Comparison of ENCODE assay signal across 8 mouse cellular contexts in the genomic region with DNA sequence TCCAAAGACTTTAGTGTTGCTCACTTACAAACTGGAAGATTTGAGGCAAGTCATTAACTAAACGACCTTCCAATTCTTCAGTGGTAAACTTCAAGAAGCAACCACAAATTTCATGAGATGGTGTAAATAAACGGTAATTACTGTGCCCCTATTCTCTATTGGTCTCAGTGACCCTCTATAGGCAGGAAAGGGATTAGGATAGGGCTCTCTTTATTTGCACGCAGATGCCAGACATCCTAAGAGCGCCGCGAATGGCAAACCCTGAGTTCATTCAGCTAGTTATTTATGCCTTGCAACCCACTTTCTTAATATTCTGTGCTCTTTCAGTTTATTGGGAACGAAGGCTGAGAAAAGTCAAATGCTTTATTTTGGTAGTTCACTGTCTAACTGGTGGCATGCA. TPM values are rescaled to one million over a fixed set of nuclear protein-coding genes. Genes with fewer than 3 reads are reported as not detected.
DNase-seq lines count a peak whose midpoint lies in the region; ATAC-seq and TF ChIP-seq lines count a peak whose summit lies in the region.

No protein-coding gene starts in this region.

- peak overlapping the region; percentile 72 for H3K4me2 ChIP-seq in hindbrain, postnatal 0 days (ENCODE audit: low read depth, low read length)
- peak overlapping the region; percentile 62 for H3K4me2 ChIP-seq in neural tube, embryonic 12.5 days (replicated peaks)

- no peak for ATAC-seq in hindbrain, postnatal 0 days
- ATAC-seq in neural tube, embryonic 12.5 days (ENCODE audit: low FRiP score, low read depth), result no peak

- WGBS in hindbrain, postnatal 0 days, result 2% methylated on average over 7 of the region's 7 CpGs
- 1% methylated on average over 7 of the region's 7 CpGs for WGBS in neural tube, embryonic 12.5 days

- DNase-seq in layer of hippocampus, adult 2 months (ENCODE audit: low spot score in 2 of 2), result no peak
- DNase-seq in layer of hippocampus, adult 18-20 months (ENCODE audit: low spot score in 2 of 2), result no peak
- DNase-seq in c-Kit-positive CD71-positive TER-119-positive erythroid progenitor cells, embryonic 14.5 days (ENCODE audit: low spot score), result peak; percentile 19
- DNase-seq in hindbrain, postnatal 0 days (ENCODE audit: low spot score), result peak; percentile 25
- DNase-seq in cerebellum, postnatal 25 days, result no peak
- DNase-seq in adrenal gland, postnatal 4 days (ENCODE audit: low spot score in 2 of 2), result no peak
- no peak for DNase-seq in kidney, postnatal 10 days

- H3K4me1 ChIP-seq in hindbrain, postnatal 0 days (ENCODE audit: insufficient read depth, low read length), result peaks cover 4% of the 10 kb centered on the region; the same call in 1 of the 2 replicates
- peaks cover 8% of the 10 kb centered on the region for H3K4me1 ChIP-seq in neural tube, embryonic 12.5 days

- H3K9ac ChIP-seq in hindbrain, postnatal 0 days (replicated peaks; ENCODE audit: low read length), result peak overlapping the region; percentile 84
- peak overlapping the region; percentile 76 for H3K9ac ChIP-seq in neural tube, embryonic 12.5 days

- H3K27ac ChIP-seq in layer of hippocampus, adult 2 months, result peak overlapping the region; percentile 95
- H3K27ac ChIP-seq in hindbrain, postnatal 0 days, result peak overlapping the region; percentile 89
- no peak overlapping the region for H3K27ac ChIP-seq in neural tube, embryonic 12.5 days

- H3K9me3 ChIP-seq in hindbrain, postnatal 0 days (ENCODE audit: low read length), result no peaks in the 10 kb centered on the region
- H3K9me3 ChIP-seq in neural tube, embryonic 12.5 days, result no peaks in the 10 kb centered on the region

- H3K36me3 ChIP-seq in hindbrain, postnatal 0 days (ENCODE audit: insufficient read depth, low read length), result no peaks in the 10 kb centered on the region; the same call in 1 of the 2 replicates
- peaks cover 13% of the 10 kb centered on the region for H3K36me3 ChIP-seq in neural tube, embryonic 12.5 days

- H3K4me3 ChIP-seq in layer of hippocampus, adult 2 months, result peak overlapping the region; percentile 75
- H3K4me3 ChIP-seq in hindbrain, postnatal 0 days (ENCODE audit: low read length), result peak overlapping the region; percentile 89
- peak overlapping the region; percentile 73 for H3K4me3 ChIP-seq in neural tube, embryonic 12.5 days

- TF ChIP-seq CTCF in layer of hippocampus, adult 2 months (conservative IDR thresholded peaks at IDR 0.05), result 0 out of 2 replicates have a peak, but pooled peaks have one; percentile 5
- no peak for TF ChIP-seq CTCF in hindbrain, postnatal 0 days (IDR thresholded peaks at IDR 0.05; ENCODE audit: low read depth)

- no peaks in the 10 kb centered on the region for H3K27me3 ChIP-seq in hindbrain, postnatal 0 days (ENCODE audit: insufficient read depth, low read length)
- no peaks in the 10 kb centered on the region for H3K27me3 ChIP-seq in neural tube, embryonic 12.5 days (replicated peaks)

RNA-seq across cellular contexts. Expression of a gene that starts 0.7 kb away (rescaled TPM):
- 10 to 100 TPM; 71.7 to 74.5 TPM for total RNA-seq in layer of hippocampus, adult 2 months (2021)
- total RNA-seq in layer of hippocampus, adult 18-20 months (2021), result 10 to 100 TPM; 74.3 to 74.4 TPM
- 126 and 146 TPM in 2 replicates for total RNA-seq in hindbrain, postnatal 0 days (2014; rRNA removed)
- polyA plus RNA-seq in hindbrain, postnatal 0 days (2015; fragmentation: Nextera tagmentation; extraction: Ambion mirVana), result 277 and 289 TPM in 2 replicates
- polyA plus RNA-seq in neural tube, embryonic 12.5 days (2016; fragmentation: Nextera tagmentation; extraction: Ambion mirVana), result 262 TPM in 2 replicates
- 100 to 1,000 TPM in 1 of 2 experiments, 10 to 100 TPM in 1; 99.7 to 102 TPM for total RNA-seq in adrenal gland, postnatal 4 days (2021)

RNA-seq across cellular contexts. Expression of a gene that starts 13.9 kb away (rescaled TPM):
- total RNA-seq in layer of hippocampus, adult 2 months (2021), result 100 to 1,000 TPM; 182 to 188 TPM
- total RNA-seq in layer of hippocampus, adult 18-20 months (2021), result 100 to 1,000 TPM; 196 to 206 TPM
- total RNA-seq in hindbrain, postnatal 0 days (2014; rRNA removed), result 203 and 208 TPM in 2 replicates
- polyA plus RNA-seq in hindbrain, postnatal 0 days (2015; fragmentation: Nextera tagmentation; extraction: Ambion mirVana), result 315 and 333 TPM in 2 replicates
- 399 and 408 TPM in 2 replicates for polyA plus RNA-seq in neural tube, embryonic 12.5 days (2016; fragmentation: Nextera tagmentation; extraction: Ambion mirVana)
- total RNA-seq in adrenal gland, postnatal 4 days (2021), result 100 to 1,000 TPM; 135 to 136 TPM

Comparison
In these comparisons a context has a peak if more than half of its experiments do, and no peak if none do; other contexts are left out.
1. DNase-seq: peak in c-Kit-positive CD71-positive TER-119-positive erythroid progenitor cells, embryonic 14.5 days (single experiment) and hindbrain, postnatal 0 days (single experiment); none in layer of hippocampus, adult 2 months (0 of 2), layer of hippocampus, adult 18-20 months (0 of 2), cerebellum, postnatal 25 days (0 of 2), adrenal gland, postnatal 4 days (0 of 2) and kidney, postnatal 10 days (single experiment).
2. Peak in every context shown above with its lines, with median percentiles within 50 percentile points of each other: H3K4me3 ChIP-seq.